ENCODE assay signal across 35 mouse cellular contexts in the genomic region with DNA sequence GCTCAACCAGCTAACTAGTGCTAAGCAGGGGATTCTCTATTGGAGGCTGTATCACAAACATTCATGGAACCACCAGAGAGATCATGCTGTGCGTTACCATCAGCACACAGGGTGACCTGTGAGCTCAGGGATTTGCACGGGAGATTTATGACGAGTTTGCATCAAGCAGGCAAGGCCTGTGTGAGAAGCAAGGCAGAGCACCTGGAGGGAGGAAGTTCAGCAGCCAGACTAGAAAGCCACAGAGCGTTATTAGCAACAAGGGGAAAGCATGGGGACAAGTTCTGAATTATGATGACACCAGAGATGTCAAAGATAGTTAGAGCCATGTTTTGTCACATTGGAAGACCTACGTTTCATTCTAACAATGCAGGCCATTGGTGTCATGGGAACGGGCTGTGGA.
"Had no signal": no experiment of that assay in that cellular context is flagged by ENCODE, and none has a peak within 500 bp of the region (broad histone marks: within the 10 kb centered on the region; RNA-seq: fewer than 3 reads in every experiment).

No protein-coding gene starts in this region.

- ATAC-seq: hindbrain, embryonic 16.5 days; inflammation-experienced regulatory T-cells, adult 6 months; intestine, embryonic 15.5 days; intestine, embryonic 16.5 days; intestine, postnatal 0 days had no signal

- H3K4me3 ChIP-seq: heart, embryonic 10.5 days; heart, embryonic 12.5 days; heart, embryonic 13.5 days; heart, embryonic 15.5 days; hindbrain, embryonic 10.5 days; hindbrain, embryonic 12.5 days; hindbrain, embryonic 13.5 days; hindbrain, embryonic 15.5 days; intestine, embryonic 15.5 days; layer of hippocampus, adult 2 months; left cerebral cortex, adult 2 months had no signal

- DNase-seq: heart, postnatal 10 days; heart, postnatal 14 days; heart, postnatal 36 days; heart, postnatal 4 days; kidney, adult 11 months; kidney, adult 18-20 months; kidney, adult 2 months; kidney, adult 8-10 months; kidney, adult 9 months; kidney, postnatal 10 days; kidney, postnatal 14 days; kidney, postnatal 25 days; kidney, postnatal 36 days; kidney, postnatal 4 days; layer of hippocampus, adult 9-11 months; layer of hippocampus, postnatal 36 days had no signal

- H3K4me1 ChIP-seq: hindbrain, embryonic 12.5 days; intestine, embryonic 15.5 days had no signal

- H3K9me3 ChIP-seq: heart, embryonic 10.5 days; heart, embryonic 12.5 days; heart, embryonic 13.5 days; heart, embryonic 15.5 days; hindbrain, embryonic 12.5 days; hindbrain, embryonic 13.5 days; hindbrain, embryonic 15.5 days; intestine, embryonic 15.5 days had no signal

- H3K9ac ChIP-seq: heart, embryonic 12.5 days; heart, embryonic 13.5 days; heart, embryonic 15.5 days; hindbrain, embryonic 12.5 days; hindbrain, embryonic 13.5 days; hindbrain, embryonic 14.5 days; hindbrain, embryonic 15.5 days; intestine, embryonic 15.5 days had no signal

- H3K27ac ChIP-seq: heart, embryonic 10.5 days; heart, embryonic 13.5 days; heart, embryonic 15.5 days; hindbrain, embryonic 10.5 days; hindbrain, embryonic 12.5 days; hindbrain, embryonic 13.5 days; hindbrain, embryonic 14.5 days; hindbrain, embryonic 15.5 days; hindbrain, postnatal 0 days; intestine, embryonic 15.5 days; kidney, postnatal 0 days; layer of hippocampus, adult 2 months; left cerebral cortex, adult 2 months had no signal

- H3K36me3 ChIP-seq: heart, embryonic 10.5 days; heart, embryonic 12.5 days; heart, embryonic 13.5 days; heart, embryonic 15.5 days; hindbrain, embryonic 10.5 days; hindbrain, embryonic 12.5 days; hindbrain, embryonic 13.5 days; hindbrain, embryonic 15.5 days; intestine, embryonic 15.5 days had no signal

- H3K27me3 ChIP-seq: heart, embryonic 12.5 days; heart, embryonic 13.5 days; heart, embryonic 15.5 days; hindbrain, embryonic 12.5 days; hindbrain, embryonic 13.5 days; hindbrain, embryonic 15.5 days; intestine, embryonic 15.5 days had no signal

- H3K4me2 ChIP-seq: heart, embryonic 11.5 days; heart, embryonic 12.5 days; heart, embryonic 13.5 days; heart, embryonic 15.5 days; hindbrain, embryonic 12.5 days; hindbrain, embryonic 13.5 days; hindbrain, embryonic 14.5 days; hindbrain, embryonic 15.5 days; intestine, embryonic 15.5 days had no signal
